In the genomic region with DNA sequence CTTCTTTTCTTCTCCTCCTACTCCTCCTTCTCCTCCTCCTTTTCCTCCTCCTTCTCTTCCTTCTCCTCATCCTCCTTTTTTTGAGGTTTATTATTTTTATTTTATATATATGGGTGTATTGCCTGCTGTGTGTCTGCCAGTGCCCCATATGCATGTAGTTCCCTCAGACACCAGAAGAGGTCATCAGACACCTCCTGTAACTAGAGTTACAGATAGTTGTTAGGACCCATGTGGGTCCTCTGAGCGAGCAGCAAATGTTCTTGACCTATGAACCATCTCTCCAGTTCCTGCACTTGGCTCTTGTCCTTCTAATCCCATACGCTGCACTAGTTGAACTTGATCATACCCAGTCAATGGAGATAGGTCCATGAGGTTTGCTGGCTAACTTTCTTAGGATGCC, we compare ENCODE assay signal across 8 mouse cellular contexts. TPM values are rescaled to one million over a fixed set of nuclear protein-coding genes. Genes with fewer than 3 reads are reported as not detected.
DNase-seq lines count a peak whose midpoint lies in the region; ATAC-seq and TF ChIP-seq lines count a peak whose summit lies in the region.
"Had no signal": no experiment of that assay in that cellular context is flagged by ENCODE, and none has a peak within 500 bp of the region (broad histone marks: within the 10 kb centered on the region; RNA-seq: fewer than 3 reads in every experiment).

No protein-coding gene starts in this region.

- no peak overlapping the region for H3K4me2 ChIP-seq in limb, embryonic 11.5 days (ENCODE audit: low read depth, severe bottlenecking)
- H3K4me2 ChIP-seq: neural tube, embryonic 12.5 days had no signal

- WGBS in limb, embryonic 11.5 days, result 45% methylated on average over 2 of the region's 2 CpGs

- no peaks in the 10 kb centered on the region for H3K79me2 ChIP-seq in MEL (ENCODE audit: control insufficient read depth, insufficient read depth, low read length, poor library complexity)

- intact Hi-C loops in heart, postnatal 25 days (cut with DNase I), result no loop called here

- H3K4me3 ChIP-seq in MEL (ENCODE audit: control insufficient read depth in 1 of 2, insufficient read depth in 1 of 2, low read depth in 2 of 2, low read length in 2 of 2), result no peak overlapping the region
- H3K4me3 ChIP-seq in limb, embryonic 11.5 days (ENCODE audit: low read depth, low read length), result no peak overlapping the region
- H3K4me3 ChIP-seq: neural tube, embryonic 12.5 days had no signal

- TF ChIP-seq EP300 in MEL (IDR thresholded peaks at IDR 0.05; ENCODE audit: low read depth in 1 of 2, low read length in 2 of 2), result no peak

- TF ChIP-seq POLR2A in MEL (IDR thresholded peaks at IDR 0.05; ENCODE audit: control insufficient read depth in 1 of 2, insufficient read depth in 1 of 2, low read depth in 1 of 2, low read length in 2 of 2, poor library complexity in 1 of 2), result no peak

- H3K4me1 ChIP-seq in MEL (ENCODE audit: control insufficient read depth in 1 of 2, insufficient read depth in 2 of 2, low read length in 2 of 2), result no peaks in the 10 kb centered on the region
- no peaks in the 10 kb centered on the region for H3K4me1 ChIP-seq in limb, embryonic 11.5 days (ENCODE audit: control insufficient read depth, insufficient read depth, low read length)
- H3K4me1 ChIP-seq: neural tube, embryonic 12.5 days had no signal

- no peaks in the 10 kb centered on the region for H3K36me3 ChIP-seq in MEL (ENCODE audit: control insufficient read depth in 1 of 2, insufficient read depth in 2 of 2, low read length in 2 of 2)
- no peaks in the 10 kb centered on the region for H3K36me3 ChIP-seq in limb, embryonic 11.5 days (ENCODE audit: control insufficient read depth, insufficient read depth, low read length)
- H3K36me3 ChIP-seq: neural tube, embryonic 12.5 days had no signal

- DNase-seq in layer of hippocampus, postnatal 10 days (ENCODE audit: low spot score in 2 of 2), result peak; percentile 22 to 40
- DNase-seq in layer of hippocampus, adult 9-11 months, result no peak
- peak; percentile 68 for DNase-seq in MEL (ENCODE audit: low read depth, low spot score)
- peak; percentile 23 to 43 for DNase-seq in adrenal gland, postnatal 36 days
- peak; percentile 64 for DNase-seq in limb, embryonic 11.5 days (ENCODE audit: low spot score)
- no peak for DNase-seq in heart, postnatal 25 days (ENCODE audit: low spot score)

- TF ChIP-seq CTCF in MEL (IDR thresholded peaks at IDR 0.05 in 2 of 3, conservative IDR thresholded peaks at IDR 0.05 in 1 of 3; ENCODE audit: control insufficient read depth in 1 of 3, insufficient read depth in 1 of 3, low read depth in 2 of 3, low read length in 3 of 3, poor library complexity in 1 of 3, severe bottlenecking in 1 of 3), result peak; percentile 45 to 68 (median 63)

- H3K9me3 ChIP-seq in MEL (replicated peaks; ENCODE audit: insufficient read depth, low read length), result no peaks in the 10 kb centered on the region
- no peaks in the 10 kb centered on the region for H3K9me3 ChIP-seq in limb, embryonic 11.5 days (ENCODE audit: control insufficient read depth, low read length)
- H3K9me3 ChIP-seq: neural tube, embryonic 12.5 days had no signal

- TF ChIP-seq RAD21 in MEL (IDR thresholded peaks at IDR 0.05; ENCODE audit: low read depth, low read length), result peak; percentile 71

- no peak overlapping the region for H3K27ac ChIP-seq in MEL (ENCODE audit: control insufficient read depth, low read depth, low read length)
- H3K27ac ChIP-seq in limb, embryonic 11.5 days (replicated peaks; ENCODE audit: low read depth, low read length), result no peak overlapping the region
- H3K27ac ChIP-seq: neural tube, embryonic 12.5 days had no signal

- H3K27me3 ChIP-seq in MEL (ENCODE audit: control insufficient read depth in 1 of 2, insufficient read depth in 2 of 2, low read length in 2 of 2), result peaks cover 0 to 3% of the 10 kb centered on the region in 2 experiments; a peak in 2 of 4 replicates
- no peaks in the 10 kb centered on the region for H3K27me3 ChIP-seq in limb, embryonic 11.5 days (ENCODE audit: control insufficient read depth, insufficient read depth, low read length)
- H3K27me3 ChIP-seq: neural tube, embryonic 12.5 days had no signal

- ATAC-seq in limb, embryonic 11.5 days (ENCODE audit: insufficient number of reproducible peaks, low FRiP score, low TSS enrichment, low read depth), result no peak
- no peak for ATAC-seq in frontal cortex, adult (ENCODE audit: low TSS enrichment)

- H3K9ac ChIP-seq in MEL (ENCODE audit: control insufficient read depth, low read depth, low read length, poor library complexity, severe bottlenecking), result no peak overlapping the region
- H3K9ac ChIP-seq in limb, embryonic 11.5 days (ENCODE audit: low read length), result no peak overlapping the region
- H3K9ac ChIP-seq: neural tube, embryonic 12.5 days had no signal

TF ChIP-seq in MEL, 35 proteins besides CTCF, POLR2A, EP300 and RAD21:
- TF ChIP-seq CHD2 (IDR thresholded peaks at IDR 0.05; ENCODE audit: low read length), result no peak
- TF ChIP-seq TBP (IDR thresholded peaks at IDR 0.05; ENCODE audit: low read depth, low read length), result no peak
- TF ChIP-seq SMC3 (IDR thresholded peaks at IDR 0.05; ENCODE audit: low read depth, low read length), result peak; percentile 66
- peak; percentile 47; the same call in 1 of the 2 replicates for TF ChIP-seq ZC3H11A (IDR thresholded peaks at IDR 0.05; ENCODE audit: low read depth, low read length)

RNA-seq across cellular contexts. Expression of gene Duxbl3, which starts 48.3 kb away (rescaled TPM):
- 1 to 10 TPM; 2.6 to 2.9 TPM for total RNA-seq in layer of hippocampus, postnatal 10 days (2021)
- total RNA-seq in MEL (2012; rRNA removed), result not detected in 2 replicates
- not detected for polyA plus RNA-seq in MEL (2012; ENCODE audit: insufficient read depth in 1 of 2, insufficient read length in 2 of 2, low read depth in 1 of 2, low replicate concordance in 2 of 2, missing spikeins in 1 of 2)
- total RNA-seq in adrenal gland, postnatal 36 days (2021), result under 1 TPM in 1 of 2 experiments, not detected in 1; 0.43 TPM
- 1.3 and 4.0 TPM in 2 replicates for polyA plus RNA-seq in limb, embryonic 11.5 days (2014; fragmentation: Nextera tagmentation; extraction: Ambion mirVana)
- not detected for total RNA-seq in heart, postnatal 25 days (2021)

Comparison
In these comparisons a context has a peak if more than half of its experiments do, and no peak if none do; other contexts are left out.
1. DNase-seq: peak in layer of hippocampus, postnatal 10 days (2 of 2), MEL (single experiment), adrenal gland, postnatal 36 days (2 of 2) and limb, embryonic 11.5 days (single experiment); none in layer of hippocampus, adult 9-11 months (single experiment) and heart, postnatal 25 days (single experiment).